Mouse (Mus musculus) macrophage (primary cell): ENCODE measurements around the gene Olfr312. TPM values are rescaled to one million over a fixed set of nuclear protein-coding genes. Genes with fewer than 3 reads are reported as not detected.

Source experiments
- polyA plus RNA-seq: library from polyadenylated mRNA; stranded (reverse); fragments of 250-400 nt; gene quantifications from 3 replicates; pipeline ENCODE4 v1.2.4, GENCODE M21; 2018; ENCODE audit warnings: inconsistent platforms

Olfr312 gene
- polyA plus RNA-seq, 1 experiment from 2014 or later: not detected

Other genes starting within 250 kb of the Olfr312 start
- not detected in 3 replicates for gene Olfr324, start 234.1 kb upstream of the Olfr312 start, polyA plus RNA-seq
- 0.59 TPM in 1 of 3 replicates, not detected in the others for gene 2210407C18Rik, start 213.2 kb upstream of the Olfr312 start, polyA plus RNA-seq
- not detected in 3 replicates for gene Olfr323, start 198.7 kb upstream of the Olfr312 start, polyA plus RNA-seq
- gene Trim58, start 188.8 kb upstream of the Olfr312 start, polyA plus RNA-seq: not detected in 3 replicates
- gene Olfr322, start 170.5 kb upstream of the Olfr312 start, polyA plus RNA-seq: not detected in 3 replicates
- gene Olfr320, start 148.1 kb upstream of the Olfr312 start, polyA plus RNA-seq: not detected in 3 replicates
- not detected in 3 replicates for gene Olfr319, start 130.1 kb upstream of the Olfr312 start, polyA plus RNA-seq
- not detected in 3 replicates for gene Olfr318, start 105.2 kb upstream of the Olfr312 start, polyA plus RNA-seq
- not detected in 3 replicates for gene Olfr317, start 90.0 kb upstream of the Olfr312 start, polyA plus RNA-seq
- not detected in 3 replicates for gene Olfr316, start 76.5 kb upstream of the Olfr312 start, polyA plus RNA-seq
- gene Olfr315, start 56.0 kb upstream of the Olfr312 start, polyA plus RNA-seq: not detected in 3 replicates
- not detected in 3 replicates for gene Olfr314, start 46.3 kb upstream of the Olfr312 start, polyA plus RNA-seq
- gene Fam183b, start 27.3 kb upstream of the Olfr312 start, polyA plus RNA-seq: not detected in 3 replicates
- not detected in 3 replicates for gene Olfr313, start 14.2 kb upstream of the Olfr312 start, polyA plus RNA-seq
- gene Olfr311, start 10.0 kb downstream of the Olfr312 start, polyA plus RNA-seq: not detected in 3 replicates
- gene Gm12258, start 17.9 kb downstream of the Olfr312 start, polyA plus RNA-seq: 1.1 to 3.3 TPM (median 2.3 TPM) in 3 replicates
- gene 2810021J22Rik, start 38.0 kb downstream of the Olfr312 start, polyA plus RNA-seq: 1.9 to 2.7 TPM (median 1.9 TPM) in 3 replicates
- 2.0 to 3.7 TPM (median 2.2 TPM) in 3 replicates for gene Zfp39, start 75.0 kb downstream of the Olfr312 start, polyA plus RNA-seq
- gene Btnl10, start 88.7 kb downstream of the Olfr312 start, polyA plus RNA-seq: not detected in 3 replicates
- gene Rnf187, start 109.7 kb downstream of the Olfr312 start, polyA plus RNA-seq: 45.0 to 110 TPM (median 97.1 TPM) in 3 replicates
- gene Hist3h2ba, start 119.7 kb downstream of the Olfr312 start, polyA plus RNA-seq: 0.50 to 0.78 TPM in 2 of 3 replicates, not detected in the other
- 16.2 to 56.9 TPM (median 24.3 TPM) in 3 replicates for gene Hist3h2a, start 125.4 kb downstream of the Olfr312 start, polyA plus RNA-seq
- gene Trim17, start 125.4 kb downstream of the Olfr312 start, polyA plus RNA-seq: 0.07 to 0.14 TPM in 2 of 3 replicates, not detected in the other
- gene Trim11, start 148.9 kb downstream of the Olfr312 start, polyA plus RNA-seq: 11.4 to 20.3 TPM (median 14.2 TPM) in 3 replicates